Mouse (Mus musculus) adrenal gland, adult (tissue): ENCODE measurements at regions not wholly inside any gene's neighbourhood (a gene's known extent, or its start where the extent isn't known, plus 50 kb on each side); places are given as distances from the start of the nearest gene placed in this dataset.
"Not testable (repeated sequence)": the region's sequence is repeated elsewhere in the genome, so short reads cannot be mapped to it uniquely, and the experiment has no call there.

ENCODE experiments used
- DNase-seq, 2 experiments: peaks; one replicate each; pipeline ENCODE4 v3.0.0; 2022 to 2023; ENCODE audit warnings: low spot score in 1 of 2; ENCODE audit not compliant: inconsistent age in 2 of 2

DNA sequence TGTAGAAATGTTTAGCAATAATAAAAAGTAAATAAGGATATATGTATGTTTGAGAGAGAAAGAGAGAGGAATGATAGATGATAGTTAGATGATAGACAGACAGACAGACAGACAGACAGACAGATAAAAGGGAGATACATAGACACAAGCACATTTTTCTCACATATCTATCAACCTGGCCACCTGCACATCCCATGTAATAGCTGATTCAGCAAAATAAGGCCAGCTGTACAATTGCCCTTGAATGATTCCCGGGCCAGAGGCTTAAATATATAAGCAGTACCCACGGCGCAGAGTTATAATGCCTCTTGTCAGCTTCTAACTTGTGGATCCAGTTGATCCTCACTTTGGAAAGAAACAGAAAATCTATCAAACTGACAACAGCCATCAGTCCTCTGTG is 178.5 kb downstream of the Tmem114 start:
- DNase-seq = no peak

DNA sequence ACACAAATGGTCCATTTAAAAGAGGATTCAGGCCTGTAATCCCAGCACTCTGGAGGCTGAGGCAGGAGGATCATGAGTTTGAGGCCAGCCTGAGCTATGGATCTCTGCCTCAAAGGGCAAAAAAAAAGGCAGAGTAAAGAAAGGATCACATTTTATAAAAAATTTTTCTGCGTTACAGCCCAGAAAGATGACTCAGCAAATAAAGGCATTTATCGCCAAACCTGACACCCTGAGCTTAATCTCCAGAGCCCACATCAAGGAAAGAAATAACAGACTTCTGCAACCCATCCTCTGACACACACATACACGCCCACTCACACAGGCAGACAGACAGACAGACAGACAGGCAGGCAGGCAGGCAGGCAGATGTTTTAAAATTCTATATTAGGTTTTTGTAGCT is 179.3 kb downstream of the Tmem114 start:
- no peak for DNase-seq

DNA sequence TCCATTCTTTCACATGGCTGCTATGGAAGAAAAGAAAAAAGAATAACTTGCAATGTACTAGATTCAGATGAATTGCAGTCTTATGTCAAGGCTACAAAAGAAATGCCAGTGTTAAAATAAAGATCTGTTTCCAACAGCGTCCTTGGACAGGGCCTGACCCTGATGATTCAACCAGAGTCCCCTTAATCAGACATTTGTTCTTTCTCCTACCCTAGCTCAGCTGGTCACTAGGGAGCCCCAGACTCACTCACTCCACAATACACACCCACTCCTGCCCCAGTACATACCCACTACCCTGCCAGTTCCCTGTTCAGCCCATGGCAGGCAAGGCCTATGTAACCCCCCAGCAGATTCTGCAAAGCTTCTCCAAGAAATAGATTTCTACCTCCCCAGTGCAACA is 190.6 kb downstream of the Tmem114 start:
- peak; percentile 75 to 88 for DNase-seq

DNA sequence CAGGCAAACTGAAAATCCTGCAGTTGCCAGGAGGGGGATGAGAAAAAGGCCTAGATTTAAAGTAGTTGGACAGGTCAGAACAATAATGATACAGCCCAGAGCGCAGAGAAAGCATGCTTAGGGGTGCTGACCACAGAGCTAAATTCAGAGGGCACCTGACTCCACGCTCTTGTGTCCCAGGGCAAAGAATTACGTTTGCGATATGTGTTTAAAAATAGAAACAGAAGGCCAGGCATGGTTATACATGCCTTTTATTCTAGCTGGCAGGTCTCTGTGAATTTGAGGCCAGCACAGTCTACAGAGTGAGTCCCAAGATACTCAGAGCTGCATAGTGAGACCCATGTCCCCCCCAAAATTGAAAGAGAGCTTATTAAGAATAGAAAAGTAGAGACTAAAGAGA is 192.9 kb downstream of the Tmem114 start:
- peak in 1 of 2 experiments; percentile 64 for DNase-seq

DNA sequence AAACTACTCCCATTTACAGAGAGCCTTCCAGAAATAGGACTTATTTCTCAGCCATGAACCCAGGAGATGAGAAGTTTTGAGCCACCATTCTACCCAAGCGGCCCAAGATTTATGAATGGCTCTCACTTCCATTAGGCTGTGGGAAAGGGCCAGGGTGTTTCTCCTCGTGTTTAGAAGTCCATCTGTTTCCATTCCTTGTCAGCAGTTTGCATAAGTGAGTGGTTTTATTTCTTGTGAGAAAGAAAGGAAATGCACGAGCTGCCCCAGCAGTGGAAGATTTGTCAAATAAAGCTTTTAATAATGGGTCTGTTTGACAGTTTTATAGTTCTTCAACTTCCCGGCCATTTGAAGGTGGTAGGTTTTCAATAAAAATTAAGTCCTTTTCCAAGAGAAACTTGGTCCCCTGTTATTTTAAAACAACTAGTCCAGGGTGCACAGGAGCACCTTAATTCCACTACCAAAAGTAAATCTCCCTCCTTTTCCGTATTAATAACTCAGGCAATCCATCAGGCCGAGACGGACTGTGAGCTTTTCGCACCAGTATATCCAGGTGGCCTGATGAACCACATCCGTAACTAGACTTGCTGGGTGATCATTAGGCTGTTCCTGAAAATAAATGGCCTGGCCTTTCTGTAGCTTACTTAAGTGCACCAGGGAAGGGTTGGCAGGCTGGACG is 201.2 kb downstream of the Tmem114 start:
- DNase-seq = no peak

DNA sequence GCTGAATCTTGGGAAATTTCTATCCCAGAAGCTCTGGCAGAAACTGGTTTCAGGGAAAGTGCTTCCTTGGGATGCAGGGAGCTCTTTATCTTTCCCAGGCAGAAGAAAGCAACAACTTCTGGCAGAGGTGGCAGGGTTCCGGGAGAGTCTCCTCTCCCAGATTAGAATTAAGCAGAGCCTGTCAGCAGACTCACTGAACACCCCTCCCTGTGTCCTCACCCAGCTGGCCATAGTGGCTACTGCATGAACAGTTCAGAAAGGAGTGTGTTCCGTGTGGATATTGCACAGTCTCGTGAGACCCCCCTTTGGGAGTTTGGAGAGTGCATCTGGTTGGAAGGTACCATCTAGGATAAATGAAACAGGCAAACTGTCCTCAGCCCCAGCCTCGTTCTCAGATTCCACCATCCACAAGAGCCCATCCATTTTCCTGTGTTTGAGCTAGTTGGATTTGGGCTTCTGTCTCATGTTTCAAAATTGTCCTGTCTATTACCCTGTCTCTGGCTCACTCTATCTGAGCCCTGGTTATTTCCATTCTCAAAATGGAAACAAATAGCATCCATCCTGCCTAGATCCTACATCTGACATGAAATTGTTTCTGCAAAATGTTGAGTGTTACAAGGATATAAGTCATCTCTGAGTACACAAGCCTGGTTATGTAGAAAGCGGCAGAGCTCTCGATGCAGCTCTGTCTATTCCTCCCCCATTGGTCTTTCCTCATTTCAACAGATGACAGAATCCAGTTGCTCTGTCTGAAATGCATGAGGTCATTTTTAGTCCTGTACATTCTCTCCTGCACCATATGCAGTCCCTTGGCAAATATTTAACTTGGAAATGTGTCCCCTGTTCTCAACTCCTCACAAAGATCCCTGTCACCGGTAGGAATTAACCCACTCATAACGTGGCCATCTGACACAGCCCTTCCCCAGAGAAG is 216.4 kb downstream of the Tmem114 start:
- DNase-seq = peak in 1 of 2 experiments; percentile 29

DNA sequence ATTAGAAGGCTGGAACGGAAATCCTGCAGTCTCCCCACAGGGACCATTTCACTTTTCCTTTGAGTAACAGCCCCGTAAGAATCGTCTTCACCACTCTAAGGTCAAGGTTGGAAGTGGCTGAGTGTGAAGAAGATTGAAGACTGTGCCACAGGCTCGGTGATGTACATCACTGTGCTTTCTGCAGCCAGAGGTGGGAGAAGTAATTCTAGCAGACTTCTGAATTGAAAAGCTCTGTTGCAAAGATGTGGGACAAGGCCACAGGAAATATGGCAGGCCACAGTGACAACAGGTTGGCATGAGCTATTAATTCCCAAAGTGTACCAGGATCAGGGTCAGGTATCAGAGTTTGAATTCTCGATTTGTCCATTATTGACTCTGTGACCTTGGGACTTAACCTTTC is 219.9 kb downstream of the Tmem114 start:
- peak; percentile 53 to 77 for DNase-seq

DNA sequence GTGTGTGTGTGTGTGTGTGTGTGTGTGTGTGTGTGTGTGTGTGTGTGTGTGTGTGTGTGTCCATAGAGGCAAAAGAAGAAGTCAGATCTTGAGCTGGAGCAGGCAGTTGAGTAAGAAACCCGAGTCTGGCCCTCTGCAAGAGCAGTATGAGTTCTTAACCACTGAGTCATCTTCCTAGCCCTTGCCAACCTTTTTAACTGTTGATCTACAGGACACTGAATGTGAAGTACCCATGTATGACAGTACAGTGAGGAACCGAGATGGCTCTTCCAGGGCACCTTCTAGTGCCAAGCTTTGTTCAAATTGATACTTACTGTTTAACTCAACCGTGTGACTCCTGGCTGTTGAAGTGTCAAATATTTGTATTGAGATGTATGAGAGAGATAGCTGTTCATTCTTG is 223.6 kb downstream of the Tmem114 start:
- peak in 1 of 2 experiments; percentile 59 for DNase-seq

DNA sequence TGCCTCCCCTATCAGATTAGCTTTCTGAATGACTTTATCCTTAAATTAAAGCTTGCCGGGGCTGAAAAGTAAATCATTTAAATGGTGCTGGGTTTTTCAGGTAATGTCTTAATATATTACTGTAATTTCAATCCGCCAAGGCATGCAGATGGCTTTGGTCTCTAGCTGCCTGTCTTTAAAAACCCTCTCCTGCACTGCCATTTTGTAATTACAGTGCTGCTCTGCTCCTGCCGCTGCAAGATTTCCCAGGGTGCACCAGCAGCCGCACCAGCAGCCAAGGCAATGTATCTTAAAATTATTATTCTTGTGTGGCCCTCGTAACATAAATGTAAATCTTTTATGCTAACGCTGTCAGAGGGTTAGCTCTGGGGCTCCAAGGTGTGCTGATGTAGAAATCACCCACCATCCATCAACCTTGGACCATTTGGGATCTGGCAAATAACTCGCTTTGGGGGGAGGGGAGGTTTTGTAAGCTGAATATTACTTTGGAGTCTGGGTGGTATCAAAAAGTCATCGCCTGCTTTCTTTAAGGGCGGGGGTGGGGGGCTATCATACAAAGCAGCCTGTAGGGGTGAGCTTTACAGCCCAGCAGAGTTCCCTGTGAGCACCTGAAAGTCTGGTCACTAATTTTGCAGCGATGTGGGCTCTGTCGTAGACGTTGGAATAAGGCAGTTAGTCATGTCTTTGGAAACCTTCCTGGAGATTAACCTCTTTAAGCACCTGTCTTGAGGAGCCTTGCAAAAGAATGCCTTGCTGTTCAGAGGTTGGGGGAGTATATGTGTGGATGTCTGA is 226.0 kb downstream of the Tmem114 start:
- DNase-seq = no peak

DNA sequence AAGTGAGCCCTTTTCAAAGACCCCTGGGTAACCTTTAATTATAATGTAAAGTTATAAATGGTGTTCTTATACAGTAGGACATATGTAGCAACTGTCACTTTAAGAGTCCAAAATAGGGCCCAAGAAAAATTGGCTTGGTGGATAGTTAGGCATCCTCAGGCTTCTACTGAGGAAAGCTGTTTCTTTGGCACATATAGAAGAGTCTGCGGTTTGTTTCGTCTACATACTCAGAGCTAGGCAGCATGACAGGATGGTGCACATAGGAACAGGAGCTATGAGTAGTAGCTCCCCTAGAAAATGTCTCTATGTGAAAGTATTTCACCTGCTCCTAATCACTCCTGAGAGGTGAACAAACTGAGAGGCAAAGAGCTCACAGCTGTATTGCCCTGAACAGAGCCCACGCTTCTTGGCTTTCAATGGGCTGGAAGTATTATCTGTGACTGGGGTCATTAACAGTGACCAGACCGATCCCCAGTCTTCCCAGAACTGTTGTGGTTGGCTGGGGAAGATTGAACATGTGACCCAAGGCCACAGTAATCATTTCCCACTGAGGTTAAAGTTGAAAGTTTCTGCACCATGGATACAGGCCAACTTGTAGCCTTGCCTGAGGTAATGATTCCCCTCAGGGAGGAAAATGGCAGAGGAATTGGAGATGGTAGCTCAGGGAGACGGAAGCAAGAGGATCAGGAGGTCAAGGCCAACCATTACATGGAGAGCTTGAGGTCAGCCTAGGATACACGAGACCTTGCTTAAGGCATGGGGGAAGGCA is 235.3 kb downstream of the Tmem114 start:
- DNase-seq = peak in 1 of 2 experiments; percentile 71

DNA sequence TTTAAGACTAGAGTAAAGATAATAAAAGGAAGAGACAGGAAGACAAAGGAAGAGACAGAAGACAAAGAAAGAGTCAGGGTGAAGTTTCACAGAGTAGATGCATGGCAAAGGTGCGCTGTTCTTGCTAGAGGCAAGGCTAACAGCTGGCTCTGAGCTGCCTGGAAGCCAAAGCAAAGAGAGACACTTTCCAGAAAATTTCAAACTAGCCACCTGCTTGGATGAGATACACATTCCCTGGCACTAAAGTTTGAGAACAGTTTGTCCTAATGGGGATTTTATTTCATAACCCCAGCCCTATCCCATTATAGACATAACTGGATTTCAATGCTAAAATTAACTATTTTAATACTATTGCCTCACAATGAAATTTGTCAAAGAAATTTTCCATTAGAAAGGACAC is 235.9 kb downstream of the Tmem114 start:
- DNase-seq = peak in 1 of 2 experiments; percentile 45

DNA sequence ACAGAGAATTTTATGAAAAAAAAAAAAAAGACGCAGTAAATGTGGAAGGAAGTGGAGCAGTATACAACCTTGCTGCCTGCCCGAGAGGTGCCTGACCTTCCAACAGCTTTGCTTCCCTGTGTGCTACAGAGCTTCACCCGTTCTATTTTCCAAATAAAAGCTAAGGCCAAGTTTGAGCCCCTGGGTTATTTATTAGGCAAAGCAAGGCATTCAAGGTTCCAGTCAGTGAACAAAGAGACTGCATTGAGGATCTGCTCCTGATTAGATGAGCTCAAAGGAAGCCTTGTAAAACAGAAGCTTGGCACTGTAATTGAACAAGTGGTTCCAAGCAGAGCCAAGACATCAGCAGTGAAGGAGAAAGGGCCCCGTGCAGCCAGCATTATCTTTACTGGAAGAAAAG is 236.4 kb downstream of the Tmem114 start:
- peak; percentile 56 to 87 for DNase-seq

DNA sequence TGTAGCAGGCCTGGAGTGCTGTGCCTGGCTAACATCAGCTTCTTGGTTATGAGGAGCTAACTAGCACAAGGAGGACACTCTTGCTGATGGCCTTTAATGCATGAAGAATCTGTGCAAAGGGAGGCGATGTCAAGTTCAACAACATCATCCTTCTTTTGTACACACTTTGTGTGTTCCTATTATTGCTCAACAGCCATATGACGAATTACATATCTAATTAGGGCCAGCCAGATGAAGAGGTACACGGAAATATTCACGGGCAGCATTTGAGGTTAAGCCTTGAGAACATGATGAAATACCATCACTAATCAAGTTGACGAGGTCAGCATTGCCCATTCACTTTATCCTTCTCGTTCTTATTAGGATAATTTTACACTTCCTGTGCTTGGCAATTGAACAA is 240.2 kb downstream of the Tmem114 start:
- DNase-seq = peak in 1 of 2 experiments; percentile 84

DNA sequence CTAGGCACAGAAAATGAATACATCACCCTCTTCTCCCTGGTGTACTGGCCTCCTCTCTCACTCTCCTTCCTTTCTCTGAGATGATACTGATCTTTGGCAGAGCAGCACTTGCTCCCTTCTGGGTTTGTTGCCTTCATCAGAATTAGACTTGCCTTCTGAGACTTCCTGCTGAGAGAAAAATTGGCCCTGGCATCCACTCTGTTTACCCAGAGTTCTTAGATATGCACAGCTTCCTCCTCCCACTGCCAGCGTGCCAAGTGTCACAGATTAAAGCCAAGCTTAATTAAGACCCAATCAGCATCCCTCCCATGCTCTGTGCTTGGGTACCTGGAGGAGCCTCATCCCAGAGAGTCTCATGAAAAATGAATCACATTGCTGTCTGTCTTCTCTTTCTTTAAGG is 246.0 kb downstream of the Tmem114 start:
- DNase-seq = no peak

DNA sequence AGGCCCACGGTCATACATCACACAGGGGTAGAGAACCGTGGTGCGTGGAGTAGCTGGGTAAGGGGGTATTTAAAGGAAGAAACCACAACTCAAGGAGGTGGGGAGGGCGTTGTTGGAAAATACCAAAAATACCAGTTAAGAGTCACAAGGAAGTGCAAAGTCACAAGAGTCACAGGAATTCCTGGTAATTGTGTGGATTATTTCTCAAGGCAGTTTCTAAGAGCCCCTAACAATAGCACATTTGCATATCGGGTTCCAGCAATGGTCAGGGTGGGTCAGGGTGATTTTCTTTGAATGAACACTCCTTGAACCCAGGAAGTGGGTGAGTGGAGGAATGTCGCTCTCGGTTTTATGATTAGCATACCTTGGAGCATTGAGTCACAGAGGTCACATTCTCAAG is 247.7 kb downstream of the Tmem114 start:
- not testable (repeated sequence) for DNase-seq

DNA sequence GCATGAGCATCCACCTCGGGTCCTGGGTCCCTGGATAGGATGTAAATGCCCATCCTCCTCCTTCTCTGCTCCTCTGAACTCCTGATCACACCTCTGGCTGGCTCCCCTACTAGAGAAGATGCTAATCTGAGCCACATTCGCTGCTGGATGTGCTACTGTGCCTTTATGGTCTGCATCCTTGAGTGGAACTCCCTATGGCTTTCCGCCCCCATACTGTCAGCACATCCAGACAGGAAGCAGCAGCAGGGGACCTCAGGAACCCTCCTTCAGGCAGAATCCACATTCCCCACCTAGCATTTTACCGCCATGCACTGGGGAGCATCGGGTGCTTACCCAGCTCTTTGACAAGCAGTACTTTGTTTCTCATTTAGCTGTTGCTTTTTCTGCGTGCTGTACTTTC is 248.8 kb downstream of the Tmem114 start:
- DNase-seq = no peak
